Mouse (Mus musculus) kidney, adult 2 months (tissue): ENCODE data around the gene Fkbp7. TPM values are rescaled to one million over a fixed set of nuclear protein-coding genes. Genes with fewer than 3 reads are reported as not detected.

Experiments used
- DNase-seq: peaks from one replicate; pipeline ENCODE4 v3.0.0; 2021
- H3K27ac ChIP-seq: fragments of 200-500 bp; 2 replicates; pipeline ENCODE4 v1.5.1; 2012; ENCODE audit warnings: low read depth, low read length, control low read depth, inconsistent platforms; ENCODE audit not compliant: insufficient read depth
- H3K27me3 ChIP-seq: fragments of 200-500 bp; replicated peaks from 2 replicates; pipeline ENCODE4 v1.6.1; 2012; ENCODE audit warnings: mild to moderate bottlenecking, moderate library complexity, low read length, inconsistent platforms; ENCODE audit not compliant: control insufficient read depth, insufficient read depth
- H3K36me3 ChIP-seq: fragments of 200-500 bp; 2 replicates; pipeline ENCODE4 v1.6.1; 2012; ENCODE audit warnings: mild to moderate bottlenecking, moderate library complexity, low read length, inconsistent platforms; ENCODE audit not compliant: control insufficient read depth, insufficient read depth
- H3K4me1 ChIP-seq: fragments of 200-500 bp; 2 replicates; pipeline ENCODE4 v1.6.1; 2011; ENCODE audit warnings: low read length; ENCODE audit not compliant: control insufficient read depth, insufficient read depth
- H3K4me3 ChIP-seq: fragments of 200-500 bp; 2 replicates; pipeline ENCODE4 v1.5.1; 2011; ENCODE audit warnings: mild to moderate bottlenecking, low read depth, low read length, control low read depth; ENCODE audit not compliant: insufficient read depth
- CTCF ChIP-seq: fragments of 200-500 bp; conservative IDR thresholded peaks from 2 replicates; pipeline ENCODE4 v1.5.1; 2011; ENCODE audit warnings: low read depth, mild to moderate bottlenecking, control low read depth, low read length, moderate library complexity, mixed read lengths; ENCODE audit not compliant: insufficient read depth, insufficient read length
- POLR2A ChIP-seq: fragments of 200-500 bp; IDR thresholded peaks from one replicate; pipeline ENCODE4 v1.6.1; 2011; ENCODE audit warnings: low read depth, low read length, control low read depth
- WGBS: fragments of 180-500 bp; shearing (Covaris S2); methylation state at CpG from one replicate; pipeline ENCODE4 v1.1.7; 2018; 5-methylcytosine and 5-hydroxymethylcytosine counted together
- polyA plus RNA-seq: library from polyadenylated mRNA; depleted of rRNA; stranded (reverse); fragments of >200 nt; gene quantifications from 2 replicates; pipeline ENCODE4 v1.2.3, GENCODE M21; 2012

Fkbp7 gene
- polyA plus RNA-seq, 1 experiment = 4.0 TPM

- Histone ChIP-seq H3K4me1 (peaks cover 3% of the 10 kb centered on the region; the same call in 1 of the 2 replicates), H3K36me3 (peaks cover 1% of the 10 kb centered on the region; the same call in 1 of the 2 replicates), H3K4me3 (no peak overlapping the region), H3K27ac (no peak overlapping the region), H3K27me3 (no peaks in the 10 kb centered on the region)
- 64% methylated on average over 7 of the region's 7 CpGs for WGBS
- TF ChIP-seq CTCF = no peak
- DNase-seq = peak; percentile 77
Measured at GRCm38 (mm10) chr2:76665531-76665930, 7.4 kb downstream of the Fkbp7 start.

GRCm38 (mm10) chr2:76659419-76659818 lies 13.5 kb downstream of the Fkbp7 start:
- no peak overlapping the region for H3K4me3 ChIP-seq
- DNase-seq = no peak
- H3K27me3 ChIP-seq = no peaks in the 10 kb centered on the region
- H3K4me1 ChIP-seq = no peaks in the 10 kb centered on the region
- WGBS = 36% methylated on average over 8 of the region's 8 CpGs
- H3K36me3 ChIP-seq = no peaks in the 10 kb centered on the region
- no peak for TF ChIP-seq CTCF
- TF ChIP-seq POLR2A = no peak
- H3K27ac ChIP-seq = no peak overlapping the region

GRCm38 (mm10) chr2:76658551-76658950 lies 14.4 kb downstream of the Fkbp7 start:
- Histone ChIP-seq H3K27me3 (no peaks in the 10 kb centered on the region), H3K36me3 (no peaks in the 10 kb centered on the region), H3K4me3 (no peak overlapping the region), H3K27ac (no peak overlapping the region), H3K4me1 (no peaks in the 10 kb centered on the region)
- no peak for DNase-seq
- WGBS = 71% methylated on average over 13 of the region's 13 CpGs
- TF ChIP-seq POLR2A (no peak), CTCF (no peak)

- DNase-seq = peak; percentile 29
- H3K4me1 ChIP-seq = no peaks in the 10 kb centered on the region
- no peak for TF ChIP-seq POLR2A
- peak; percentile 45 for TF ChIP-seq CTCF
- 9% methylated on average over 1 of the region's 1 CpGs for WGBS
- H3K27ac ChIP-seq = no peak overlapping the region
- no peaks in the 10 kb centered on the region for H3K36me3 ChIP-seq
- no peaks in the 10 kb centered on the region for H3K27me3 ChIP-seq
- no peak overlapping the region for H3K4me3 ChIP-seq
Measured at GRCm38 (mm10) chr2:76655982-76656381, 16.9 kb downstream of the Fkbp7 start.

DNA sequence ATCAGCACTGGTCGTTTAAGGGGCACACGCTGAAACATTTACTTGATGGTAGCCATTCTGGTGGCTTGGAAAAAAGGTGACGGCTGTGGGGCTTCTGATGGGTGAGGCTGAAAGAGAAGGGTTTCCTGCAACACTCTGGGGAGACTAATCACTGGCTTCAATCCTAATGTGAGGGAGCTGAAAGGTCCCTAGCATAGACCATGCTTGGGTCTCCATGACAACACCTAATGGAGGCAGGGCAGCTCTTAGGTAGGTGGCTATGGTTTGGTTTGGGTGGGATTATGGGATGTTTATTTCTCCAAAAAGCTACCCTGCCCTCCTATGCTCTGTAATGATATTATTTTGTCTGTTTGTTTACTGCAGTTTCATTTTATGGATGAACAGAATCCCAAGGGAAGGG lies 17.5 kb downstream of the Fkbp7 start:
- DNase-seq = no peak
- TF ChIP-seq CTCF (no peak), POLR2A (no peak)
- Histone ChIP-seq H3K27me3 (no peaks in the 10 kb centered on the region), H3K27ac (no peak overlapping the region), H3K4me3 (no peak overlapping the region), H3K36me3 (no peaks in the 10 kb centered on the region), H3K4me1 (no peaks in the 10 kb centered on the region)
- WGBS = 86% methylated on average over 3 of the region's 3 CpGs

DNA sequence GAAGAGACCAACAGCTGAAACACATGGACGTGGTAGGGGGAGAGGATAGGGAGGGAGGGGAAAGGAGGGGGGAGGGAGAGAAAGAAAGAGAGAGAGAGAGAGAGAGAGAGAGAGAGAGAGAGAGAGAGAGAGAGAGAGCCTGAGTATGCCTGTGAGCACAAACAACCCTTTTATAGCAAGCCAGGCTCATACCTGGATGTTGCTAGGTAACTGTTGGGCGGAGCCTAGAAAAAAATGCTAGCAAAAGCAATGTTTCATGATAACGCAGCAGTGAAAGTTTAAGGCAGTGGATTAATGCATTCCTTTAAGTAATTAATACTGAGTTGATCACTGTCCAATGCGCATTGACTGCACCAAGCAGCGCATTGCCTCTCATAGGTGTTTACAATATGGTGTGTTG lies 18.3 kb downstream of the Fkbp7 start:
- peak; percentile 25 for DNase-seq
- Histone ChIP-seq H3K36me3 (no peaks in the 10 kb centered on the region), H3K27ac (no peak overlapping the region), H3K27me3 (no peaks in the 10 kb centered on the region), H3K4me1 (no peaks in the 10 kb centered on the region), H3K4me3 (no peak overlapping the region)
- TF ChIP-seq CTCF (no peak), POLR2A (no peak)
- 68% methylated on average over 5 of the region's 5 CpGs for WGBS

DNA sequence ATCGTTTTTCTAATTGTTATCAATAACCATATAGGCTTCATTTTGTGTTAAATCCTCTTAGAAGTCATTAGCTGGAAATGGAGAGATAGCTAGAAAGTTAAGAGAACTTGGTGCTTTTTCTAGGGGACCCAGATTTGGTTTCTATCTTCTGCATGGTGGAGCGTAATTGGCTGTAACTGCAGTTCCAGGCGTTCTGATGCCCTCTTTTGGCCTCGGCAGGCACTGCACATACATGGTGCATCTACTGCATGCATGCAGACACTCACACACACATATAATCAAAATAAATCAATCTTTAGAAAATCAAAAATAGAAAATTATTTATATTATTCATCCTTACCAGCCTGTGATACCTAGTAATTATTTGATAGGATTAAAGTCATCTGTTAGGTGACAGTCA lies 19.8 kb downstream of the Fkbp7 start:
- no peaks in the 10 kb centered on the region for H3K27me3 ChIP-seq
- no peak overlapping the region for H3K27ac ChIP-seq
- 98% methylated on average over 4 of the region's 4 CpGs for WGBS
- no peaks in the 10 kb centered on the region for H3K4me1 ChIP-seq
- H3K36me3 ChIP-seq = no peaks in the 10 kb centered on the region
- TF ChIP-seq CTCF (0 out of 2 replicates have a peak, but pooled peaks have one; percentile 11), POLR2A (no peak)
- H3K4me3 ChIP-seq = no peak overlapping the region
- DNase-seq = no peak
